Mouse (Mus musculus) B cell, adult 2 months (primary cell): ENCODE results near the gene Wdr27.

ENCODE experiments used
- DNase-seq, 2 experiments: peaks; one replicate each; pipeline ENCODE4 v3.0.0; 2022

Wdr27 gene

GRCm38 (mm10) chr17:14816107-14816506 is 126.9 kb downstream of the Wdr27 start:
- no peak for DNase-seq

GRCm38 (mm10) chr17:14815304-14815703 is 127.7 kb downstream of the Wdr27 start:
- no peak for DNase-seq

GRCm38 (mm10) chr17:14812631-14813030 is 130.3 kb downstream of the Wdr27 start:
- no peak for DNase-seq

GRCm38 (mm10) chr17:14812033-14812432 is 130.9 kb downstream of the Wdr27 start:
- DNase-seq: no peak

GRCm38 (mm10) chr17:14806808-14807207 is 136.2 kb downstream of the Wdr27 start:
- DNase-seq: no peak

- no peak for DNase-seq
These were observed 143.7 kb downstream of the Wdr27 start for GRCm38 (mm10) chr17:14799243-14799642.

GRCm38 (mm10) chr17:14795074-14795473 is 147.9 kb downstream of the Wdr27 start:
- DNase-seq: no peak

GRCm38 (mm10) chr17:14779356-14779755 is 163.6 kb downstream of the Wdr27 start:
- DNase-seq: no peak

- DNase-seq: no peak
These were observed 171.6 kb downstream of the Wdr27 start for GRCm38 (mm10) chr17:14771339-14771738.

GRCm38 (mm10) chr17:14770377-14770776 is 172.6 kb downstream of the Wdr27 start:
- DNase-seq: no peak
